Mouse (Mus musculus) lung, postnatal 0 days (tissue): ENCODE data around the gene Pou2f3. TPM values are rescaled to one million over a fixed set of nuclear protein-coding genes. Genes with fewer than 3 reads are reported as not detected.

Source experiments
- ATAC-seq: fragments of 200-750 bp; cut with Nextera tagmentation; 2 replicates; pipeline ENCODE4 v1.8.0; 2017; ENCODE audit warnings: moderate library complexity
- DNase-seq: peaks from one replicate; pipeline ENCODE4 v3.0.0-alpha.2; 2016; ENCODE audit warnings: low spot score
- H3K27ac ChIP-seq: fragments of 300-500 bp; sonication (generic); 2 replicates; pipeline ENCODE4 v1.5.1; 2014; ENCODE audit warnings: antibody characterized with exemption, mild to moderate bottlenecking, low read length, mixed read lengths
- H3K27me3 ChIP-seq: fragments of 300-500 bp; sonication (generic); replicated peaks from 2 replicates; pipeline ENCODE4 v1.6.1; 2014; ENCODE audit warnings: low read length, mixed read lengths; ENCODE audit not compliant: insufficient read depth
- H3K36me3 ChIP-seq: fragments of 300-500 bp; sonication (generic); 2 replicates; pipeline ENCODE4 v1.6.1; 2014; ENCODE audit warnings: low read length, mixed read lengths; ENCODE audit not compliant: insufficient read depth
- H3K4me1 ChIP-seq: fragments of 300-500 bp; sonication (generic); 2 replicates; pipeline ENCODE4 v1.6.1; 2014; ENCODE audit warnings: antibody characterized with exemption, low read depth, low read length, mixed read lengths; ENCODE audit not compliant: insufficient read depth
- H3K4me2 ChIP-seq: fragments of 300-500 bp; sonication (generic); replicated peaks from 2 replicates; pipeline ENCODE4 v1.6.1; 2014; ENCODE audit warnings: low read depth, mild to moderate bottlenecking, low read length, moderate library complexity, mixed read lengths
- H3K4me3 ChIP-seq: fragments of 300-500 bp; sonication (generic); 2 replicates; pipeline ENCODE4 v1.5.1; 2014; ENCODE audit warnings: low read depth, low read length
- H3K9ac ChIP-seq: fragments of 300-500 bp; sonication (generic); replicated peaks from 2 replicates; pipeline ENCODE4 v1.6.1; 2014; ENCODE audit warnings: low read depth, mild to moderate bottlenecking
- H3K9me3 ChIP-seq: fragments of 300-500 bp; sonication (generic); 2 replicates; pipeline ENCODE4 v1.6.1; 2016; ENCODE audit warnings: low read length, mixed read lengths
- CTCF ChIP-seq: IDR thresholded peaks from 2 replicates; pipeline ENCODE4 v1.5.1; 2016; ENCODE audit warnings: antibody characterized with exemption, mild to moderate bottlenecking
- EP300 ChIP-seq: IDR thresholded peaks from 2 replicates; pipeline ENCODE4 v1.6.1; 2016; ENCODE audit warnings: antibody characterized with exemption, mild to moderate bottlenecking, control low read depth
- WGBS: fragments of 180-500 bp; shearing (Covaris S2); extraction: QIAGEN DNeasy Blood & Tissue Kit; methylation state at CpG from one replicate; pipeline ENCODE4 v1.1.7; 2014; 5-methylcytosine and 5-hydroxymethylcytosine counted together
- polyA plus RNA-seq: library from polyadenylated mRNA; unstranded; fragments of >200 nt; fragmentation: Nextera tagmentation; extraction: Ambion mirVana; gene quantifications from 2 replicates; pipeline ENCODE4 v1.2.1, GENCODE M21; 2015

The Pou2f3 gene
- polyA plus RNA-seq, 1 experiment from 2014 or later: 0.13 TPM

DNA sequence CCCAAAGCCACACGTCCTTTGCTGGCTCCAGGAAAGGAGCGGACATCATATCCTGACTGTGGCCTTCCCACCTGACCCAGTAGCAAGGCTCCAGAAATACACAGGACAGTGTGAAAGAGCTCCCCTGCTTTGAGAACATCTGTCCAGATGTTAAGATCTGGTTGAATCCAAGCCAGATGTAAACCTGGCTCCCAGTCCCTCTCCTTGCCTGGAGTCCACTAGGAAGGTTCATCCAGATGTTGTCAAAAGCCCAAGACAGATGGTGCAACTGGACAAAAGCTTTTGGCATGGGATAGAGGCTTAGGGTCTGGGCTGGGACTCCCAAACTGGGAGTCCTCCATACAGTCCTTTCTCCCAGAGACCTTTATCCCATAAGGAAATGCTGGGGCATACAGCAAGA is 18.6 kb upstream of the Pou2f3 start:
- H3K36me3 ChIP-seq: no peaks in the 10 kb centered on the region
- peaks cover 12% of the 10 kb centered on the region; the same call in 1 of the 2 replicates for H3K4me1 ChIP-seq
- no peak overlapping the region for H3K4me2 ChIP-seq
- H3K4me3 ChIP-seq: no peak overlapping the region
- DNase-seq (no peak), ATAC-seq (no peak)
- H3K9me3 ChIP-seq: no peaks in the 10 kb centered on the region
- no peak overlapping the region for H3K9ac ChIP-seq
- 96% methylated on average over 2 of the region's 2 CpGs for WGBS
- H3K27me3 ChIP-seq: no peaks in the 10 kb centered on the region
- TF ChIP-seq EP300: no peak
- TF ChIP-seq CTCF: no peak
- no peak overlapping the region for H3K27ac ChIP-seq

DNA sequence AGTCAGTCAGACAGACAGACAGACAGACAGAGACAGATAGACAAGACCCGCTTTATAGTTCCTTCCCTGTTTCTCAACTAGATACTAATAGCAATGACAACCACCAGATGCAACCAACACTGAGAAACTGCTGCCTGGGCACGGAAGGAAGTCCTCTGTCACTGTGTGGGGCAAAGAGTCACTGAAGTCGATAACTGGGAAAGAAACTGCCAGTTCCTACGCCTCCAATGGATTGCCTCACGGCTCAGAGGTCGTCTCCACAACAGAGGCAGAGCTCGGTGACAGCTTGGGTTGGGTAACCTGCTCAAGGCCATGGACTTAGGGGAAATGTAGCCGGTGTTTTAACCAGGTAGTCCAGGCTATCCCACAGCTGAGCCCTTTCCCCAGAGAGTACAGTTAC is 17.5 kb upstream of the Pou2f3 start:
- 64% methylated on average over 8 of the region's 8 CpGs for WGBS
- peaks cover 12% of the 10 kb centered on the region; the same call in 1 of the 2 replicates for H3K4me1 ChIP-seq
- no peak for ATAC-seq
- H3K4me3 ChIP-seq: no peak overlapping the region
- DNase-seq: no peak
- TF ChIP-seq CTCF (no peak), EP300 (no peak)
- no peaks in the 10 kb centered on the region for H3K36me3 ChIP-seq
- H3K4me2 ChIP-seq: no peak overlapping the region
- H3K9me3 ChIP-seq: no peaks in the 10 kb centered on the region
- H3K27ac ChIP-seq: no peak overlapping the region
- no peaks in the 10 kb centered on the region for H3K27me3 ChIP-seq
- H3K9ac ChIP-seq: no peak overlapping the region

DNA sequence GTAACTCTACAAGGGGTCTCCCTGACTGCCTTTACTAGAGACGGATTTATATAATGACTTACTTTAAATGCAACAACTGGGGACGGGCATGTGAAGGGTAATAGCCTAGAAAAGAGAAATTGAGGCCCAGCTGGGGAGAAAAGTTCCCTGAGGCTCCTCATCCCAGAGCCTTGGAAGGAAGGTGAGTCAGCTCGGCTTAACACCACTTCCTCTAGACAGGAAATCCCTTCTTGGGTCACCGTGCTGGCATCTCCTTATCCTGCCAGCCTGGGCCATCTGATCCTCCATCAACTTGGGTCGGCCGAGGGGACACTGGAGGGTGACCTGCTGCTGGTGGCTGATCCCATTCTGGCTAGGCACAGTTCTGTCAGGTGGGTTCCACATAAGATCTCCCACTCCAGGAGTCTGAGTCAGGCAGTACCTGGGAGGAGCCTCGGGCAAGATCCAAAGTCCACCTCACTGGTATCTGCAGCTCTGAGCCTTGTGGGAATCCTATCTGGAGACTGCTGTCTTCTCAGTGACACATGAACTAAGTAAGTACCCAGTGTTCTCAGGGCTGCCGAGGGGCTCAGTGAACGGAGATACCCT is 16.5 kb upstream of the Pou2f3 start:
- Histone ChIP-seq H3K4me3 (no peak overlapping the region), H3K36me3 (no peaks in the 10 kb centered on the region), H3K4me2 (no peak overlapping the region), H3K27ac (no peak overlapping the region), H3K4me1 (peaks cover 6% of the 10 kb centered on the region; the same call in 1 of the 2 replicates), H3K9ac (no peak overlapping the region), H3K27me3 (no peaks in the 10 kb centered on the region), H3K9me3 (no peaks in the 10 kb centered on the region)
- no peak for TF ChIP-seq EP300
- TF ChIP-seq CTCF: no peak
- ATAC-seq (no peak), DNase-seq (no peak)
- WGBS: 60% methylated on average over 9 of the region's 9 CpGs

DNA sequence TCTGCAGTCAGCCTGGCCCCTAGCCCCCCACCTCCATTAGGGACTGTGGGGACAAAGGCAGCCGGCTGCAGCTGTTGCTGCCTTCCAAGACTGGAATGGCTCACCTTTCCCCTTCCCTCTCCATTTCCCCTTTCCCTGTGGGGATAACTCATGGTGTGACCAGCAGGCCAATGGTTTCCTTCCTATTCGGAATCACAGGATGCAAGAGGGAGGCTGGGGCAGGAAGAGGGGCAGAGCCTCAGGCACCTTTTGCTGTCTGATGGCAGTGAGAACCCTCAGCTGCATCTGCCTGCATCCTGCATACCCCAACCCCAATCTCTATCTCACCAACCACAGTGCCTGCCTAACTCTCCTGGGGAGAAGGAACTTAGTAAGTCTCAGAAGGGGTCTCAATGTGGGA is 15.3 kb upstream of the Pou2f3 start:
- WGBS: 15% methylated on average over 2 of the region's 2 CpGs
- Histone ChIP-seq H3K4me1 (peaks cover 6% of the 10 kb centered on the region; the same call in 1 of the 2 replicates), H3K36me3 (no peaks in the 10 kb centered on the region), H3K9me3 (no peaks in the 10 kb centered on the region), H3K27ac (no peak overlapping the region), H3K9ac (no peak overlapping the region), H3K4me3 (no peak overlapping the region), H3K27me3 (no peaks in the 10 kb centered on the region), H3K4me2 (no peak overlapping the region)
- DNase-seq: no peak
- TF ChIP-seq CTCF (no peak), EP300 (no peak)
- ATAC-seq: no peak

DNA sequence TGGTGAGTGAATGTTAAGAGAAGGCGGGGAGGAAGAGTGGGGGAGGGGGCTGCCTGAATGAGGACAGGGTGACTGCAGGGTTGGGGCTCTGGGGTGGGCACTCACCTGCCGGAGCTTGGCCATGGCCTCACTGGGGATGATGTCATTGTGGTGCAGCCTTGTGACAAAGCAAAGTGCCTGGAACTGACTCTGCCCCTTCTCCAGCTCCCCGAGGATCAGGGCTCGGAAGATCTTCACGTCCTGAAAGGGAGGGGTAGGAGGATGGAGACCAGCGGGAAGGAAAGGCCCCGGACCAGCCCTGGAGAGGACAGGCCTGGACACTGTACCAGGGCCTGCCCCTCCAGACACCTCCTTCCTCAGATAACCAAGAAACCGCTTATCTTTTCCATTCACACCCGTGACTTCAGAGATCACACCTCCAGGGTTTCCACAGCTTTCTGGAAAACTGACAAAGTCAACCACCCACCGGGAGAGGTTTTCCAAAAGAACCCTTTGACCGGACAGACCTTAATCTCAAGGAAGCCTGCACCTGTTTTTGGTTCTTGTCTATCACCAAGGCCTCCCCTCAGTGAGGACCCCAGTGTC is 14.7 kb upstream of the Pou2f3 start:
- H3K27ac ChIP-seq: no peak overlapping the region
- no peak overlapping the region for H3K4me2 ChIP-seq
- 47% methylated on average over 11 of the region's 11 CpGs for WGBS
- DNase-seq (no peak), ATAC-seq (no peak; the same call in 1 of the 2 replicates)
- no peaks in the 10 kb centered on the region for H3K9me3 ChIP-seq
- H3K4me1 ChIP-seq: peaks cover 6% of the 10 kb centered on the region; the same call in 1 of the 2 replicates
- no peak overlapping the region for H3K4me3 ChIP-seq
- no peaks in the 10 kb centered on the region for H3K36me3 ChIP-seq
- H3K9ac ChIP-seq: no peak overlapping the region
- TF ChIP-seq EP300 (no peak), CTCF (no peak)
- H3K27me3 ChIP-seq: no peaks in the 10 kb centered on the region

DNA sequence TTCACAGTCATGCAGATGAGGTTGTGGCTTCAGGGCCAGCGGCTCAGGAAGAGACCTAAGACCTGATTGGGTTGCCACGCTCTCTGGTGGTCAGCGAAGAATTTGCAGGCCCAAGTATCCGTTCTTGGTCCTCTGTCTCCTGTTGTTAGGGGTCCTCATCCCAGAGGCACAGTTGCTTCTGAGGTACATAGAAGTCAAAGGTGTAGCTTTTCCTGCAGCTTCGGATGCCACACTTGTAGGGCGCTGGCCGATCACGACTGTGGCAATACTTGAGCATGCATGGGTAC is 12.2 kb upstream of the Pou2f3 start:
- TF ChIP-seq EP300 (no peak), CTCF (no peak; the same call in 1 of the 2 replicates)
- ATAC-seq (no peak), DNase-seq (no peak)
- Histone ChIP-seq H3K4me1 (peaks cover 6% of the 10 kb centered on the region; the same call in 1 of the 2 replicates), H3K27me3 (no peaks in the 10 kb centered on the region), H3K9me3 (no peaks in the 10 kb centered on the region), H3K4me3 (no peak overlapping the region), H3K36me3 (no peaks in the 10 kb centered on the region), H3K4me2 (no peak overlapping the region), H3K27ac (no peak overlapping the region), H3K9ac (no peak overlapping the region)
- 58% methylated on average over 8 of the region's 8 CpGs for WGBS
